Mouse (Mus musculus) liver, embryonic 16.5 days (tissue): ENCODE data around the gene Efcab9. TPM values are rescaled to one million over a fixed set of nuclear protein-coding genes. Genes with fewer than 3 reads are reported as not detected.

Source experiments
- ATAC-seq: fragments of 200-750 bp; cut with Nextera tagmentation; 2 replicates; pipeline ENCODE4 v1.8.0; 2017; ENCODE audit warnings: low read depth, mild to moderate bottlenecking, moderate number of reproducible peaks, moderate library complexity
- H3K27ac ChIP-seq: fragments of 300-500 bp; sonication (generic); 2 replicates; pipeline ENCODE4 v1.5.1; 2014; ENCODE audit warnings: mild to moderate bottlenecking, low read length
- H3K27me3 ChIP-seq: fragments of 300-500 bp; sonication (generic); 2 replicates; pipeline ENCODE4 v1.6.1; 2014; ENCODE audit warnings: low read depth, low read length, mixed read lengths; ENCODE audit not compliant: control insufficient read depth, insufficient read depth
- H3K36me3 ChIP-seq: fragments of 300-500 bp; sonication (generic); 2 replicates; pipeline ENCODE4 v1.6.1; 2014; ENCODE audit warnings: mild to moderate bottlenecking; ENCODE audit not compliant: control insufficient read depth, insufficient read depth
- H3K4me1 ChIP-seq: fragments of 300-500 bp; sonication (generic); 2 replicates; pipeline ENCODE4 v1.6.1; 2014; ENCODE audit warnings: low read depth, low read length, mixed read lengths; ENCODE audit not compliant: control insufficient read depth
- H3K4me2 ChIP-seq: fragments of 300-500 bp; sonication (generic); 2 replicates; pipeline ENCODE4 v1.6.1; 2014; ENCODE audit warnings: low read depth, low read length, mixed read lengths
- H3K4me3 ChIP-seq: fragments of 300-500 bp; sonication (generic); 2 replicates; pipeline ENCODE4 v1.5.1; 2014; ENCODE audit warnings: low read depth, mild to moderate bottlenecking, low read length
- H3K9ac ChIP-seq: fragments of 300-500 bp; sonication (generic); 2 replicates; pipeline ENCODE4 v1.6.1; 2014; ENCODE audit warnings: low read depth, low read length
- H3K9me3 ChIP-seq: fragments of 300-500 bp; sonication (generic); replicated peaks from 2 replicates; pipeline ENCODE4 v1.6.1; 2016; ENCODE audit warnings: low read length; ENCODE audit not compliant: control insufficient read depth
- WGBS: fragments of 180-500 bp; shearing (Covaris S2); extraction: QIAGEN DNeasy Blood & Tissue Kit; methylation state at CpG from one replicate; pipeline ENCODE4 v1.1.7; 2014; ENCODE audit not compliant: insufficient replicate concordance; 5-methylcytosine and 5-hydroxymethylcytosine counted together
- polyA plus RNA-seq: library from polyadenylated mRNA; unstranded; fragments of >200 nt; fragmentation: Nextera tagmentation; extraction: Ambion mirVana; gene quantifications from 2 replicates; pipeline ENCODE4 v1.2.1, GENCODE M21; 2015

The Efcab9 gene
- polyA plus RNA-seq, 1 experiment from 2014 or later, result 0.34 TPM

- no peak overlapping the region for H3K27ac ChIP-seq
- no peak overlapping the region for H3K9ac ChIP-seq
- H3K9me3 ChIP-seq, result no peaks in the 10 kb centered on the region
- H3K27me3 ChIP-seq, result no peaks in the 10 kb centered on the region
- H3K36me3 ChIP-seq, result no peaks in the 10 kb centered on the region
- no peak overlapping the region for H3K4me2 ChIP-seq
- ATAC-seq, result no peak
- WGBS, result 85% methylated on average over 4 of the region's 4 CpGs
- no peak overlapping the region for H3K4me3 ChIP-seq
- H3K4me1 ChIP-seq, result peaks cover 55% of the 10 kb centered on the region
Measured at GRCm38 (mm10) chr11:32535646-32536045, 3.8 kb upstream of the Efcab9 start.

GRCm38 (mm10) chr11:32534453-32535075 is 2.7 kb upstream of the Efcab9 start:
- no peak overlapping the region for H3K9ac ChIP-seq
- peak overlapping the region; percentile 77 for H3K4me3 ChIP-seq
- H3K27ac ChIP-seq, result peak overlapping the region; percentile 32; the same call in 1 of the 2 replicates
- peak overlapping the region; percentile 100 for H3K4me2 ChIP-seq
- no peaks in the 10 kb centered on the region for H3K36me3 ChIP-seq
- H3K9me3 ChIP-seq, result no peaks in the 10 kb centered on the region
- ATAC-seq, result no peak
- 57% methylated on average over 7 of the region's 7 CpGs for WGBS
- H3K4me1 ChIP-seq, result peaks cover 44% of the 10 kb centered on the region
- H3K27me3 ChIP-seq, result no peaks in the 10 kb centered on the region

- Histone ChIP-seq H3K4me3 (peak overlapping the region; percentile 77), H3K4me2 (peak overlapping the region; percentile 100), H3K4me1 (peaks cover 35% of the 10 kb centered on the region), H3K9me3 (no peaks in the 10 kb centered on the region), H3K9ac (peak overlapping the region; percentile 81), H3K36me3 (no peaks in the 10 kb centered on the region), H3K27ac (peak overlapping the region; percentile 54), H3K27me3 (no peaks in the 10 kb centered on the region)
- 1% methylated on average over 24 of the region's 24 CpGs for WGBS
- peak; percentile 22 for ATAC-seq
Measured at GRCm38 (mm10) chr11:32533482-32534261, 1.8 kb upstream of the Efcab9 start.

GRCm38 (mm10) chr11:32532765-32533481 is 1.0 kb upstream of the Efcab9 start, which contains the start of gene Stk10:
TSS of gene Stk10 (plus strand) at chr11:32533305.
- whole genome bisulfite sequencing, result under 1% methylated on average over 74 of the region's 82 CpGs
- Histone ChIP-seq H3K4me2 (peak within 1 kb of the TSS; percentile 100), H3K27me3 (no peaks in the 10 kb centered on the region), H3K27ac (peak within 1 kb of the TSS; percentile 67), H3K9me3 (no peaks in the 10 kb centered on the region), H3K9ac (peak within 1 kb of the TSS; percentile 81), H3K4me1 (peaks cover 28% of the 10 kb centered on the region), H3K36me3 (no peaks in the 10 kb centered on the region), H3K4me3 (peak within 1 kb of the TSS; percentile 77)
- ATAC-seq, result peak; percentile 97

- no peak overlapping the region for H3K9ac ChIP-seq
- H3K4me1 ChIP-seq, result peaks cover 27% of the 10 kb centered on the region
- no peak overlapping the region for H3K27ac ChIP-seq
- no peak overlapping the region for H3K4me3 ChIP-seq
- H3K4me2 ChIP-seq, result no peak overlapping the region
- ATAC-seq, result no peak
- H3K9me3 ChIP-seq, result no peaks in the 10 kb centered on the region
- no peaks in the 10 kb centered on the region for H3K27me3 ChIP-seq
- H3K36me3 ChIP-seq, result no peaks in the 10 kb centered on the region
- 50% methylated on average over 1 of the region's 1 CpGs for WGBS
Measured at GRCm38 (mm10) chr11:32530151-32530550, 1.7 kb downstream of the Efcab9 start.

GRCm38 (mm10) chr11:32527006-32527405 is 4.9 kb downstream of the Efcab9 start:
- 66% methylated on average over 4 of the region's 4 CpGs for WGBS
- ATAC-seq, result no peak
- Histone ChIP-seq H3K27me3 (no peaks in the 10 kb centered on the region), H3K9ac (no peak overlapping the region), H3K4me2 (no peak overlapping the region), H3K9me3 (no peaks in the 10 kb centered on the region), H3K27ac (no peak overlapping the region), H3K4me1 (peaks cover 4% of the 10 kb centered on the region), H3K4me3 (no peak overlapping the region), H3K36me3 (no peaks in the 10 kb centered on the region)

- Histone ChIP-seq H3K36me3 (no peaks in the 10 kb centered on the region), H3K9me3 (no peaks in the 10 kb centered on the region), H3K4me3 (no peak overlapping the region), H3K27ac (no peak overlapping the region), H3K27me3 (no peaks in the 10 kb centered on the region), H3K4me2 (no peak overlapping the region), H3K4me1 (no peaks in the 10 kb centered on the region; the same call in 1 of the 2 replicates), H3K9ac (no peak overlapping the region)
- ATAC-seq, result no peak
- 67% methylated on average over 11 of the region's 11 CpGs for WGBS
Measured at GRCm38 (mm10) chr11:32524122-32524920, 7.6 kb downstream of the Efcab9 start.

DNA sequence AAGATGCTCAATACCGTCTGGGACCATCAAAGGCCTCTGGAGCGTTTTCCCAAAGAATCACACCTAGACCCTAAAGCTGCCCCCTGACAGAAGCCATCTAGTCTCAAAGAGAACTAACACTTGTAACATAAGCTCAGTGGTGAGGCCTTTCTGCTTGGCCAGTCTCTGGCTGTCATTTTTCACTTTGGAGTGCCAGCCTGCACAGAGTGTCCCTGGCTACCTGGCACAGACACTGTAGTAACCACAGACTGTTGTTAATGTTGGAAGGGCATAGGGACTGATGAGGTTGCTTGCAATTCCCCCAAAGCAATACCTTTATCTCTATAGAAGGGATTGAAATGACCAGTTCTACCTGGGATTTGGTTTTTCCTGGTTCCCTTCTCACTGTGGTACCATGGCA is 10.6 kb downstream of the Efcab9 start:
- WGBS, result 60% methylated on average over 2 of the region's 2 CpGs
- ATAC-seq, result no peak
- H3K36me3 ChIP-seq, result no peaks in the 10 kb centered on the region

More for the DNA sequence above, 10.6 kb downstream of the Efcab9 start:
- Histone ChIP-seq H3K4me3 (no peak overlapping the region), H3K4me2 (no peak overlapping the region), H3K27me3 (no peaks in the 10 kb centered on the region), H3K27ac (no peak overlapping the region), H3K9me3 (no peaks in the 10 kb centered on the region), H3K4me1 (no peaks in the 10 kb centered on the region; the same call in none of the 2 replicates), H3K9ac (no peak overlapping the region)
